Mouse (Mus musculus) liver, embryonic 12.5 days (tissue): ENCODE data around the gene Fbxo21. TPM values are rescaled to one million over a fixed set of nuclear protein-coding genes. Genes with fewer than 3 reads are reported as not detected.

ENCODE experiments used
- ATAC-seq: fragments of 200-750 bp; cut with Nextera tagmentation; 2 replicates; pipeline ENCODE4 v1.8.0; 2017; ENCODE audit warnings: moderate number of reproducible peaks, mild to moderate bottlenecking, moderate library complexity
- H3K27ac ChIP-seq: fragments of 300-500 bp; sonication (generic); 2 replicates; pipeline ENCODE4 v1.5.1; 2016; ENCODE audit warnings: mild to moderate bottlenecking
- H3K27me3 ChIP-seq: fragments of 300-500 bp; sonication (generic); replicated peaks from 2 replicates; pipeline ENCODE4 v1.6.1; 2016; ENCODE audit warnings: mild to moderate bottlenecking, moderate library complexity
- H3K36me3 ChIP-seq: fragments of 300-500 bp; sonication (generic); 2 replicates; pipeline ENCODE4 v1.6.1; 2016; ENCODE audit warnings: mild to moderate bottlenecking, moderate library complexity
- H3K4me1 ChIP-seq: fragments of 300-500 bp; sonication (generic); 2 replicates; pipeline ENCODE4 v1.6.1; 2016
- H3K4me2 ChIP-seq: fragments of 300-500 bp; sonication (generic); 2 replicates; pipeline ENCODE4 v1.6.1; 2016; ENCODE audit warnings: mild to moderate bottlenecking, moderate library complexity
- H3K4me3 ChIP-seq: fragments of 300-500 bp; sonication (generic); 2 replicates; pipeline ENCODE4 v1.5.1; 2016; ENCODE audit warnings: mild to moderate bottlenecking, moderate library complexity
- H3K9ac ChIP-seq: fragments of 300-500 bp; sonication (generic); 2 replicates; pipeline ENCODE4 v1.6.1; 2016; ENCODE audit warnings: mild to moderate bottlenecking, moderate library complexity
- H3K9me3 ChIP-seq: fragments of 300-500 bp; sonication (generic); replicated peaks from 2 replicates; pipeline ENCODE4 v1.6.1; 2016; ENCODE audit warnings: mild to moderate bottlenecking, moderate library complexity
- WGBS: fragments of 180-500 bp; shearing (Covaris S2); methylation state at CpG from one replicate; pipeline ENCODE4 v1.1.7; 2016; ENCODE audit not compliant: insufficient replicate concordance; 5-methylcytosine and 5-hydroxymethylcytosine counted together
- polyA plus RNA-seq: library from polyadenylated mRNA; unstranded; fragments of >200 nt; fragmentation: Nextera tagmentation; extraction: Ambion mirVana; gene quantifications from 2 replicates; pipeline ENCODE4 v1.2.1, GENCODE M21; 2016

Fbxo21 gene
- 28.1 and 28.3 TPM in 2 replicates for polyA plus RNA-seq

- Histone ChIP-seq H3K9ac (peak within 1 kb of the TSS; percentile 84), H3K36me3 (peaks cover 28% of the 10 kb centered on the region), H3K4me1 (peaks cover 41% of the 10 kb centered on the region), H3K4me2 (peak within 1 kb of the TSS; percentile 98), H3K9me3 (no peaks in the 10 kb centered on the region), H3K27me3 (peaks cover 13% of the 10 kb centered on the region; the same call in 1 of the 2 replicates), H3K4me3 (peak within 1 kb of the TSS; percentile 89), H3K27ac (peak within 1 kb of the TSS; percentile 75)
- ATAC-seq: peak; percentile 88
- WGBS: under 1% methylated on average over 70 of the region's 88 CpGs
Observed at GRCm38 (mm10) chr5:117976657-117977500, at the start of gene Fbxo21. TSS of gene Fbxo21 (plus strand) at chr5:117976730.

- Histone ChIP-seq H3K4me2 (no peak overlapping the region), H3K27ac (no peak overlapping the region), H3K4me3 (no peak overlapping the region), H3K4me1 (no peaks in the 10 kb centered on the region), H3K9me3 (no peaks in the 10 kb centered on the region), H3K9ac (no peak overlapping the region), H3K36me3 (no peaks in the 10 kb centered on the region), H3K27me3 (peaks cover 19% of the 10 kb centered on the region; the same call in 1 of the 2 replicates)
- no peak for ATAC-seq
- WGBS: 66% methylated on average over 2 of the region's 2 CpGs
Observed at GRCm38 (mm10) chr5:117928553-117928952, 48.0 kb upstream of the Fbxo21 start.

GRCm38 (mm10) chr5:117932222-117932621, 44.3 kb upstream of the Fbxo21 start:
- WGBS: 67% methylated on average over 2 of the region's 2 CpGs
- H3K4me2 ChIP-seq: no peak overlapping the region
- H3K4me1 ChIP-seq: no peaks in the 10 kb centered on the region
- H3K36me3 ChIP-seq: no peaks in the 10 kb centered on the region
- no peak overlapping the region for H3K27ac ChIP-seq
- H3K27me3 ChIP-seq: peaks cover 37% of the 10 kb centered on the region; the same call in 1 of the 2 replicates
- H3K9ac ChIP-seq: no peak overlapping the region
- no peak for ATAC-seq
- H3K9me3 ChIP-seq: no peaks in the 10 kb centered on the region
- H3K4me3 ChIP-seq: no peak overlapping the region

GRCm38 (mm10) chr5:117932862-117933261, 43.7 kb upstream of the Fbxo21 start:
- Histone ChIP-seq H3K4me1 (no peaks in the 10 kb centered on the region), H3K9me3 (no peaks in the 10 kb centered on the region), H3K9ac (no peak overlapping the region), H3K27me3 (peaks cover 39% of the 10 kb centered on the region; the same call in 1 of the 2 replicates), H3K4me2 (no peak overlapping the region), H3K27ac (no peak overlapping the region), H3K4me3 (no peak overlapping the region), H3K36me3 (no peaks in the 10 kb centered on the region)
- 6% methylated on average over 6 of the region's 9 CpGs for WGBS
- no peak for ATAC-seq

- no peaks in the 10 kb centered on the region for H3K9me3 ChIP-seq
- H3K27me3 ChIP-seq: peaks cover 25% of the 10 kb centered on the region; the same call in 1 of the 2 replicates
- no peak overlapping the region for H3K4me2 ChIP-seq
- H3K27ac ChIP-seq: no peak overlapping the region
- WGBS: 49% methylated on average over 16 of the region's 16 CpGs
- no peak overlapping the region for H3K9ac ChIP-seq
- no peak for ATAC-seq
- H3K36me3 ChIP-seq: no peaks in the 10 kb centered on the region
- H3K4me1 ChIP-seq: no peaks in the 10 kb centered on the region
- H3K4me3 ChIP-seq: no peak overlapping the region
Observed at GRCm38 (mm10) chr5:117936346-117936745, 40.2 kb upstream of the Fbxo21 start.

- H3K4me3 ChIP-seq: no peak overlapping the region
- WGBS: 65% methylated on average over 3 of the region's 3 CpGs
- H3K4me1 ChIP-seq: no peaks in the 10 kb centered on the region
- ATAC-seq: no peak
- no peak overlapping the region for H3K4me2 ChIP-seq
- no peaks in the 10 kb centered on the region for H3K36me3 ChIP-seq
- H3K27me3 ChIP-seq: peaks cover 20% of the 10 kb centered on the region; the same call in 1 of the 2 replicates
- no peak overlapping the region for H3K9ac ChIP-seq
- H3K27ac ChIP-seq: no peak overlapping the region
- H3K9me3 ChIP-seq: no peaks in the 10 kb centered on the region
Observed at GRCm38 (mm10) chr5:117937186-117937585, 39.3 kb upstream of the Fbxo21 start.

- Histone ChIP-seq H3K36me3 (no peaks in the 10 kb centered on the region), H3K27me3 (peaks cover 21% of the 10 kb centered on the region), H3K9me3 (no peaks in the 10 kb centered on the region), H3K4me3 (peak overlapping the region; percentile 22; the same call in 1 of the 2 replicates), H3K27ac (no peak overlapping the region), H3K4me1 (no peaks in the 10 kb centered on the region), H3K9ac (no peak overlapping the region), H3K4me2 (peak overlapping the region; percentile 60)
- peak; percentile 69 for ATAC-seq
- 12% methylated on average over 14 of the region's 14 CpGs for WGBS
Observed at GRCm38 (mm10) chr5:117938182-117938581, 38.3 kb upstream of the Fbxo21 start.

GRCm38 (mm10) chr5:117939402-117939801, 37.1 kb upstream of the Fbxo21 start:
- no peak overlapping the region for H3K9ac ChIP-seq
- 61% methylated on average over 8 of the region's 8 CpGs for WGBS
- no peak for ATAC-seq
- H3K4me1 ChIP-seq: no peaks in the 10 kb centered on the region
- H3K27ac ChIP-seq: no peak overlapping the region
- no peak overlapping the region for H3K4me3 ChIP-seq
- no peaks in the 10 kb centered on the region for H3K36me3 ChIP-seq
- H3K27me3 ChIP-seq: peaks cover 27% of the 10 kb centered on the region
- H3K4me2 ChIP-seq: no peak overlapping the region
- no peaks in the 10 kb centered on the region for H3K9me3 ChIP-seq

GRCm38 (mm10) chr5:117941552-117941951, 35.0 kb upstream of the Fbxo21 start:
- Histone ChIP-seq H3K9me3 (no peaks in the 10 kb centered on the region), H3K27me3 (peaks cover 15% of the 10 kb centered on the region), H3K4me3 (no peak overlapping the region), H3K36me3 (no peaks in the 10 kb centered on the region), H3K4me1 (no peaks in the 10 kb centered on the region), H3K27ac (no peak overlapping the region), H3K9ac (no peak overlapping the region), H3K4me2 (no peak overlapping the region)
- 54% methylated on average over 3 of the region's 3 CpGs for WGBS
- ATAC-seq: no peak

GRCm38 (mm10) chr5:117946605-117947004, 29.9 kb upstream of the Fbxo21 start:
- Histone ChIP-seq H3K4me3 (no peak overlapping the region), H3K4me1 (no peaks in the 10 kb centered on the region), H3K27ac (no peak overlapping the region), H3K9me3 (no peaks in the 10 kb centered on the region), H3K36me3 (no peaks in the 10 kb centered on the region), H3K9ac (no peak overlapping the region), H3K27me3 (peaks cover 7% of the 10 kb centered on the region; the same call in 1 of the 2 replicates), H3K4me2 (no peak overlapping the region)
- ATAC-seq: no peak
- WGBS: 25% methylated on average over 4 of the region's 4 CpGs

- no peak for ATAC-seq
- Histone ChIP-seq H3K4me3 (no peak overlapping the region), H3K36me3 (no peaks in the 10 kb centered on the region), H3K27me3 (0 out of 2 replicates have a peak, but pooled peaks cover 4% of the 10 kb centered on the region), H3K9me3 (no peaks in the 10 kb centered on the region), H3K9ac (0 out of 2 replicates have a peak overlapping the region, but pooled peaks have one; percentile 22), H3K4me2 (no peak overlapping the region), H3K4me1 (no peaks in the 10 kb centered on the region), H3K27ac (no peak overlapping the region; the same call in 1 of the 2 replicates)
- 73% methylated on average over 10 of the region's 10 CpGs for WGBS
Observed at GRCm38 (mm10) chr5:117949393-117949792, 27.1 kb upstream of the Fbxo21 start.

GRCm38 (mm10) chr5:117953893-117954292, 22.6 kb upstream of the Fbxo21 start:
- 42% methylated on average over 12 of the region's 12 CpGs for WGBS
- Histone ChIP-seq H3K9me3 (no peaks in the 10 kb centered on the region), H3K9ac (no peak overlapping the region)

More at GRCm38 (mm10) chr5:117953893-117954292, 22.6 kb upstream of the Fbxo21 start:
- H3K36me3 ChIP-seq: no peaks in the 10 kb centered on the region
- no peak overlapping the region for H3K4me3 ChIP-seq
- H3K27ac ChIP-seq: no peak overlapping the region
- no peak overlapping the region for H3K4me2 ChIP-seq
- ATAC-seq: no peak
- no peaks in the 10 kb centered on the region for H3K4me1 ChIP-seq
- 0 out of 2 replicates have a peak, but pooled peaks cover 11% of the 10 kb centered on the region for H3K27me3 ChIP-seq
